Mouse (Mus musculus) stomach, embryonic 14.5 days (tissue): ENCODE measurements around the gene Sms. TPM values are rescaled to one million over a fixed set of nuclear protein-coding genes. Genes with fewer than 3 reads are reported as not detected.
A peak's percentile ranks its signal among the peaks of the same experiment; 100 is the strongest.

ENCODE experiments used
- ATAC-seq: fragments of 200-750 bp; cut with Nextera tagmentation; 2 replicates; pipeline ENCODE4 v1.8.0; 2017; ENCODE audit warnings: low read depth, moderate TSS enrichment; ENCODE audit not compliant: insufficient number of reproducible peaks, insufficient read depth, low FRiP score
- H3K27ac ChIP-seq: fragments of 300-500 bp; sonication (generic); 2 replicates; pipeline ENCODE4 v1.5.1; 2014; ENCODE audit warnings: mild to moderate bottlenecking, low read length, moderate library complexity, mixed read lengths
- H3K27me3 ChIP-seq: fragments of 300-500 bp; sonication (generic); 2 replicates; pipeline ENCODE4 v1.6.1; 2014; ENCODE audit warnings: low read length, control low read depth, mixed read lengths; ENCODE audit not compliant: control insufficient read depth, insufficient read depth
- H3K36me3 ChIP-seq: fragments of 300-500 bp; sonication (generic); 2 replicates; pipeline ENCODE4 v1.6.1; 2014; ENCODE audit warnings: mild to moderate bottlenecking, control low read depth, low read length, moderate library complexity, mixed read lengths; ENCODE audit not compliant: control insufficient read depth, insufficient read depth
- H3K4me1 ChIP-seq: fragments of 300-500 bp; sonication (generic); 2 replicates; pipeline ENCODE4 v1.6.1; 2014; ENCODE audit warnings: low read length, control low read depth, mixed read lengths; ENCODE audit not compliant: control insufficient read depth, insufficient read depth
- H3K4me2 ChIP-seq: fragments of 300-500 bp; sonication (generic); replicated peaks from 2 replicates; pipeline ENCODE4 v1.6.1; 2014; ENCODE audit warnings: low read depth, low read length, control low read depth
- H3K4me3 ChIP-seq: fragments of 300-500 bp; sonication (generic); 2 replicates; pipeline ENCODE4 v1.5.1; 2014; ENCODE audit warnings: low read depth, low read length, control low read depth
- H3K9ac ChIP-seq: fragments of 300-500 bp; sonication (generic); replicated peaks from 2 replicates; pipeline ENCODE4 v1.6.1; 2014; ENCODE audit warnings: low read depth, mild to moderate bottlenecking, control low read depth, low read length, moderate library complexity, mixed read lengths
- H3K9me3 ChIP-seq: fragments of 300-500 bp; sonication (generic); 2 replicates; pipeline ENCODE4 v1.6.1; 2016; ENCODE audit warnings: low read depth, low read length, control low read depth; ENCODE audit not compliant: control insufficient read depth
- WGBS: fragments of 180-500 bp; shearing (Covaris S2); extraction: QIAGEN DNeasy Blood & Tissue Kit; methylation state at CpG from one replicate; pipeline ENCODE4 v1.1.7; 2014; 5-methylcytosine and 5-hydroxymethylcytosine counted together
- polyA plus RNA-seq: library from polyadenylated mRNA; unstranded; fragments of >200 nt; fragmentation: Nextera tagmentation; extraction: Ambion mirVana; gene quantifications from 2 replicates; pipeline ENCODE4 v1.2.1, GENCODE M21; 2014

The Sms gene
- polyA plus RNA-seq, result 59.1 and 60.4 TPM in 2 replicates

DNA sequence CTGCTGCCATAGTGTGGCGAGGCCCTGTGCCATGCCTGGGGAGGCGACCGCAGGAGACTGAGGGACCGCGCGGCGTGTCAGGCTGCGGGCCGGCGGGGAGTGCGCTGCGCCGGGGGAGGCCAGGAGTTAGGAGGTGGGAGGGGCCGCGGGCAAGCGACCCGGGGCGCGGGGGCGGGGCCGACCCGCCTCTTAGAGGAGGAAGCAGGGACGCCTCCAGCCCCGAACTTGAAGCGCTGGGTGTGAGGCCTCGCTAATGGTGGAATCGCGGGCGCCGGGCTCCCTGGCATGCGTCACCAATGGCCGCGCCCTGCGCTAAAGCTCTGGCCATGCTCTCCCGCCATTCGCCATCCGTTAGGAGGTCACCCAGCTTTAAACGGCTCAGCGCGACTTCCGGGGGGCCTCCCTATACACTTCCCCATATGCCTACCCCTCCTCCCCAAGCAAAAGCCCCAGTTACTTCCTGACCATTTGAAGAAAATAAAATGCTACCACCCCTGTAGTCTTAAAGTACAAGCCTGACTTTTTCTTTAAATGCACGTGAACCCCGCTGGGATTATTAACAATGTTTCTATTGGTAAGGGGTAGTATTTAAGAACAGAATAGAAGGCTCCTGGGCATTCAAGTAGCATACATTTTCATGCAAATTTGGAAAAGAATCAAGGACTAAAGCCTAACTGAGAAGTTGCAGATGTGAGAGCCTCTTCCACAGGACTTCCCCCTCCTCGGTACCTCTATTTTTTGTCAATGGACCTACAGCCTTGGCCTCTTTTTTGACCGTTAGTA is at the start of gene Sms:
TSS of gene Sms (minus strand) at position 344 of the 783 bp plus-strand sequence.
- peak within 1 kb of the TSS; percentile 60 for H3K9ac ChIP-seq
- H3K4me2 ChIP-seq, result peak within 1 kb of the TSS; percentile 42
- H3K27ac ChIP-seq, result peak within 1 kb of the TSS; percentile 63; the same call in 1 of the 2 replicates
- no peaks in the 10 kb centered on the region for H3K36me3 ChIP-seq
- no peaks in the 10 kb centered on the region for H3K9me3 ChIP-seq
- no peaks in the 10 kb centered on the region for H3K4me1 ChIP-seq
- peak; percentile 89 for ATAC-seq
- H3K4me3 ChIP-seq, result peak within 1 kb of the TSS; percentile 63
- no peaks in the 10 kb centered on the region for H3K27me3 ChIP-seq
- WGBS, result 24% methylated on average over 29 of the region's 45 CpGs

DNA sequence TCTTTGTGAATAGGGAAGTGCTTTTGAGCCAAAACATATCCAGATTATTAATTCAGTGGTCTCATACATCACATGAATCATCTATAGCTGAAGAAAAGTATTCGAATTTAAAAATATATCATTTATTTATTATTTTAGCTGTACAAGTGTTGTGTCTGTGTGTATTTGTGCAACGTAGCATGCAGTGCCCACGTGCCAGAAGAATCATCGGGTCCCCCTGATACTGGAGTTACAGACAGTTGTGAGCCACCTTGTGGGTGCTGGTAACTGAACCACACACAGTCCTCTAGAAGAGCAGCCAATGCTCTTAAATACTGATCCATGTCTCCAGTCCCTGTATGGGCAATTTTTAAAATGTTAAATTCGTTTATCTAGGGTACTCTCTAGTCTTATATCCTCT is 14.3 kb upstream of the Sms start:
- no peak overlapping the region for H3K4me3 ChIP-seq
- no peaks in the 10 kb centered on the region for H3K36me3 ChIP-seq
- no peaks in the 10 kb centered on the region for H3K9me3 ChIP-seq
- no peaks in the 10 kb centered on the region for H3K27me3 ChIP-seq
- no peaks in the 10 kb centered on the region for H3K4me1 ChIP-seq
- no peak overlapping the region for H3K9ac ChIP-seq
- H3K4me2 ChIP-seq, result no peak overlapping the region
- ATAC-seq, result no peak
- no peak overlapping the region for H3K27ac ChIP-seq
- WGBS, result 59% methylated on average over 5 of the region's 5 CpGs

DNA sequence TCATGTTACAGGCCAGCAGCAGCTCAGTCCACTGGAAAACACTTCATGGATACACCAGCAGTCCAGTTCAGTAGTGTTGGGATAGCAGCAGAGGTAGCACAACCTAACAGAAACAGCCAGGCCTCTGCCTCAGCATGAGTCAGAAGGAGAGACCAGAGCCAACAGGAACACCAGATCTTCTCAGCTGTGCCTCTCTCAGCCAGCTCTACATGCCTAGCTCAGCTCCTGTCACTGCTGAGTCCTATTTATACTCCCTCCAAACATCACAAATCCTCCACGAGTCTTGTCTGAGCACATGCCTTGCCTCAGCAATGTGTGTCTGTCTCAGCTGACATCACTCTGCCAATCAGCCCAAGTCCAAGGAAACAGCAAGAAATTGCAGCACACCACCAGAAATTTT is 12.4 kb upstream of the Sms start:
- no peaks in the 10 kb centered on the region for H3K36me3 ChIP-seq
- no peaks in the 10 kb centered on the region for H3K27me3 ChIP-seq
- no peaks in the 10 kb centered on the region for H3K4me1 ChIP-seq
- ATAC-seq, result no peak
- no peaks in the 10 kb centered on the region for H3K9me3 ChIP-seq
- no peak overlapping the region for H3K27ac ChIP-seq
- no peak overlapping the region for H3K4me3 ChIP-seq
- 57% methylated on average over 1 of the region's 1 CpGs for WGBS
- no peak overlapping the region for H3K4me2 ChIP-seq
- no peak overlapping the region for H3K9ac ChIP-seq

DNA sequence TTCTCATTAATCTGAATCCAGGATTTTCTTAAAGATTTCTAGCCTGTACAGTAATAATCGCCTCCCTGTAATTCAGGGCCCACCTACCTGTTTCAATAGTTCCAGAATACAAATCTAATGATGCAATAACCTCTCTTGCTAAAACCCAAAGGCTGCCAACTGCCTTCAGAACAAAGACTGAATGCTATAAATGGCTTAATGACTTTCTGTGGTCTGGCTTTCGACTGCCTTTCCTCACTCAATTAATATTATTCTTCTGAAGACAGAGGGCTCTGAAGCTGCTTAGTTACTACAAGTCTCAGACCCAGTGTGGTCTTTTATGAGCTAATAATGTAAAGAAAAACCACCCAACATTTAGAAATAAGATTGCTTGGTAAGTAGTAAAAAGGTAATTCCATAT is 9.8 kb upstream of the Sms start:
- no peak overlapping the region for H3K9ac ChIP-seq
- no peak overlapping the region for H3K27ac ChIP-seq
- H3K4me1 ChIP-seq, result no peaks in the 10 kb centered on the region
- no peaks in the 10 kb centered on the region for H3K9me3 ChIP-seq
- ATAC-seq, result no peak
- no peak overlapping the region for H3K4me3 ChIP-seq
- no peaks in the 10 kb centered on the region for H3K27me3 ChIP-seq
- H3K4me2 ChIP-seq, result no peak overlapping the region
- H3K36me3 ChIP-seq, result no peaks in the 10 kb centered on the region
- WGBS, result 59% methylated on average over 2 of the region's 2 CpGs

DNA sequence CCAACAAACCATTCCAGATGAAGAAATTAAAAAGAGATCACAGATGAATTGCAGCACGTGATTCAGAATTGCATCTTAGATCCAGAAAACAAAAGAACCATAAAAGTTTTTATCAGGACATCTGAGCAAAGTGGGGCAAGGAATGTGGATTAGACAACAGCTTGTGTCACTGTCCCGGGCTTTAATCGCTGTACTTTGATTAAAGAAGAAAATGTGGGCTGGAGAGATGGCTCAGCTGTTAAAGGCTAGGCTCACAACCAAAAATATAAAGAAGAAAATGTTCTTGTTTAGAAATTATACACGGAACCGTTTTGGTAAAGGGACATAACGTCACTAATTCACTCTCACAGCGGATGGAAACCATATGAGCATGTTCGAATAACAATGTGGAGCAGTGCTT is 7.9 kb upstream of the Sms start:
- no peak for ATAC-seq
- Histone ChIP-seq H3K4me2 (no peak overlapping the region), H3K4me1 (no peaks in the 10 kb centered on the region), H3K9ac (no peak overlapping the region), H3K27ac (no peak overlapping the region), H3K27me3 (no peaks in the 10 kb centered on the region), H3K4me3 (no peak overlapping the region), H3K36me3 (no peaks in the 10 kb centered on the region), H3K9me3 (no peaks in the 10 kb centered on the region)
- 75% methylated on average over 8 of the region's 8 CpGs for WGBS

DNA sequence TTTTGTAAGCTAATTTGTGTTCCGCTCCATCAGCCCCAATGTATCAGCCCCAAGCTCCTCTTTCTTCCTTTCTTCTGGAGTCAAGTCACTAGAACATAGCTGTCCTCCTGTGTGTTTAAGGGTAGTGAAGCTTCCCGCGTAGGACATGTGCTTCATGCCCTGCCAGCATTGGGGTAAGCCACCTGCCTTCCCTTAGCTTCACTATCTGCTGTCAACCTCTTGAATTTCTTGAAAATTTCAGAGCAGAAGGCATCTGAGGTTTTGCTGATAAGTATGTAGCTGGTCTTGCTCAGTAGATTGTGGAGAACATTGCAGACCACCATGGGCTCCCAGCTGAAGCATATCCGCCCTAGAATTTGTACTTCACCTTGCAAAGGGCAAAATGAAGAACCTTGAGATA is 1.1 kb upstream of the Sms start:
- Histone ChIP-seq H3K9ac (no peak overlapping the region), H3K27ac (no peak overlapping the region), H3K9me3 (no peaks in the 10 kb centered on the region), H3K4me2 (no peak overlapping the region), H3K4me3 (no peak overlapping the region), H3K36me3 (no peaks in the 10 kb centered on the region), H3K27me3 (no peaks in the 10 kb centered on the region), H3K4me1 (no peaks in the 10 kb centered on the region)
- ATAC-seq, result no peak
- WGBS, result 94% methylated on average over 4 of the region's 4 CpGs

DNA sequence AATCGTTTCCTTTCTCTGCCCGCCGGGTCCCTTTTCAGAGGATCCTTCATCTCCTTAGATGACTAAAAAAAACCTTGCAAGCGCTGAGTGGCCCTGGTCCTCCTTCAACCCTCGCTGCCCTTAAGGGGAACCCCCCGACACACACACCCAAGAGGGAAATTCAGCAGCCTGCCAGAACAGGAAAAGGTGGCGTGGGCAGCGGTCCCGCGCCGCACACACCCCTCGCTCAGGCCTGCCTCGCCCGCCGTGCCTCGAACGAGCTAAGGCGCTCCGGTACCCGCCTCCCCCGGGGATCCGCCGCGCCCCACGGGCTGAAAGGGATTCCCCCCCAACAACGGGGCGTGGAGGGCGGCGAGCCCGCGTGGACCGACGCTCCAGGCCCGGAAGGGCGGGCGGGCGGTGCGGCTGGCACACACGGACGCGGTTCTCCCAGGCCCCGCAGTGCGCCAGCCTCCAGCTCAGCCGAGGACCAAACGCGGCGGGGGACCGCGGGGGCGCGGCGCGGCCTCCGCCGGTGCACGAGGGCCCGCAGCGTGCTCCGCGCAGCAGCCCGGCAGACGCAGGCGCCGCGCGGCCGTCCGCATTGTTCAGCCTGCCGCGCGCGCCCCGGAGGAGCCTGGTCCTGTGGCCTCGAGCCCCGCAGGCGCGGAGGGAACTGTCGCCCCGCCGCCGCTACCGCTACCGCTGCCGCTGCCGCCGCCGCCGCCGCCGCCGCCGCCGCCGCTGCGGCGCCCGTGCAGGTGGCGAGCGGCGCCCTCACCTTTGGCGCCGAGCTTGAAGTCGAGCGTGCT is 747 bp downstream of the Sms start:
- Histone ChIP-seq H3K9ac (peak overlapping the region; percentile 60), H3K4me2 (peak overlapping the region; percentile 42), H3K9me3 (no peaks in the 10 kb centered on the region), H3K36me3 (no peaks in the 10 kb centered on the region), H3K27ac (peak overlapping the region; percentile 63; the same call in 1 of the 2 replicates), H3K4me1 (no peaks in the 10 kb centered on the region), H3K27me3 (no peaks in the 10 kb centered on the region), H3K4me3 (peak overlapping the region; percentile 63)
- 21% methylated on average over 50 of the region's 104 CpGs for WGBS
- ATAC-seq, result peak; percentile 57

DNA sequence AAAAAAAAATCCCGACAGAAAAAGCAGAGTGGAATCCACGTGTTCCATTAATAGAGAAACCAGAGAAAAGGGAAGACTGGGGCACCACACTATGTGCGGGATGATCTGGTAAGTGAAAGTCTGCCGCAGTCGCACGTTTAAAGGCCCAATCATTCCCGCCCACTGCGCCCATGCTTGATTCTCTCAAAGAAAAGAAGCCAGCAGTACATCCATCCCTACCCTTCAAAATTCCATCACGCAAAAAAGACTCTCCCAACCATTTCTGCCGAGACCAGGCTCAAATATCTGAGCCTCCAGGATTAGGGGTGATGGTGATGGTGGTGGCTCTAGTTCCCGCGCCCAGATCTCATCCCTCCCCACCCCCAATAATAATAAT is 1.3 kb downstream of the Sms start:
- H3K9ac ChIP-seq, result peak overlapping the region; percentile 60; the same call in 1 of the 2 replicates
- 17% methylated on average over 12 of the region's 12 CpGs for WGBS
- ATAC-seq, result no peak
- H3K27ac ChIP-seq, result no peak overlapping the region
- H3K36me3 ChIP-seq, result no peaks in the 10 kb centered on the region
- peak overlapping the region; percentile 42 for H3K4me2 ChIP-seq
- no peaks in the 10 kb centered on the region for H3K9me3 ChIP-seq
- peak overlapping the region; percentile 63 for H3K4me3 ChIP-seq
- H3K27me3 ChIP-seq, result no peaks in the 10 kb centered on the region
- no peaks in the 10 kb centered on the region for H3K4me1 ChIP-seq
